Mouse (Mus musculus) stomach, embryonic 15.5 days (tissue): ENCODE measurements around the gene Mmel1. TPM values are rescaled to one million over a fixed set of nuclear protein-coding genes. Genes with fewer than 3 reads are reported as not detected.

Experiments used
- ATAC-seq: fragments of 200-750 bp; cut with Nextera tagmentation; 2 replicates; pipeline ENCODE4 v1.8.0; 2017; ENCODE audit warnings: low read depth, moderate number of reproducible peaks, moderate TSS enrichment; ENCODE audit not compliant: insufficient read depth, low FRiP score
- H3K27ac ChIP-seq: fragments of 300-500 bp; sonication (generic); 2 replicates; pipeline ENCODE4 v1.5.1; 2015; ENCODE audit warnings: mild to moderate bottlenecking, inconsistent platforms
- H3K27me3 ChIP-seq: fragments of 300-500 bp; sonication (generic); replicated peaks from 2 replicates; pipeline ENCODE4 v1.6.1; 2015; ENCODE audit warnings: inconsistent platforms
- H3K36me3 ChIP-seq: fragments of 300-500 bp; sonication (generic); 2 replicates; pipeline ENCODE4 v1.6.1; 2015; ENCODE audit warnings: inconsistent platforms
- H3K4me1 ChIP-seq: fragments of 300-500 bp; sonication (generic); 2 replicates; pipeline ENCODE4 v1.6.1; 2015; ENCODE audit warnings: inconsistent platforms
- H3K4me2 ChIP-seq: fragments of 300-500 bp; sonication (generic); 2 replicates; pipeline ENCODE4 v1.6.1; 2015; ENCODE audit warnings: mild to moderate bottlenecking, inconsistent platforms
- H3K4me3 ChIP-seq: fragments of 300-500 bp; sonication (generic); replicated peaks from 2 replicates; pipeline ENCODE4 v1.5.1; 2015; ENCODE audit warnings: inconsistent platforms
- H3K9ac ChIP-seq: fragments of 300-500 bp; sonication (generic); 2 replicates; pipeline ENCODE4 v1.6.1; 2015; ENCODE audit warnings: inconsistent platforms
- H3K9me3 ChIP-seq: fragments of 300-500 bp; sonication (generic); 2 replicates; pipeline ENCODE4 v1.6.1; 2016; ENCODE audit warnings: inconsistent platforms
- WGBS: fragments of 180-500 bp; shearing (Covaris S2); methylation state at CpG from one replicate; pipeline ENCODE4 v1.1.7; 2015; 5-methylcytosine and 5-hydroxymethylcytosine counted together
- polyA plus RNA-seq: library from polyadenylated mRNA; unstranded; fragments of >200 nt; fragmentation: Nextera tagmentation; extraction: Ambion mirVana; gene quantifications from 2 replicates; pipeline ENCODE4 v1.2.1, GENCODE M21; 2015

Mmel1 gene
- polyA plus RNA-seq, 1 experiment from 2014 or later = 0.21 TPM

DNA sequence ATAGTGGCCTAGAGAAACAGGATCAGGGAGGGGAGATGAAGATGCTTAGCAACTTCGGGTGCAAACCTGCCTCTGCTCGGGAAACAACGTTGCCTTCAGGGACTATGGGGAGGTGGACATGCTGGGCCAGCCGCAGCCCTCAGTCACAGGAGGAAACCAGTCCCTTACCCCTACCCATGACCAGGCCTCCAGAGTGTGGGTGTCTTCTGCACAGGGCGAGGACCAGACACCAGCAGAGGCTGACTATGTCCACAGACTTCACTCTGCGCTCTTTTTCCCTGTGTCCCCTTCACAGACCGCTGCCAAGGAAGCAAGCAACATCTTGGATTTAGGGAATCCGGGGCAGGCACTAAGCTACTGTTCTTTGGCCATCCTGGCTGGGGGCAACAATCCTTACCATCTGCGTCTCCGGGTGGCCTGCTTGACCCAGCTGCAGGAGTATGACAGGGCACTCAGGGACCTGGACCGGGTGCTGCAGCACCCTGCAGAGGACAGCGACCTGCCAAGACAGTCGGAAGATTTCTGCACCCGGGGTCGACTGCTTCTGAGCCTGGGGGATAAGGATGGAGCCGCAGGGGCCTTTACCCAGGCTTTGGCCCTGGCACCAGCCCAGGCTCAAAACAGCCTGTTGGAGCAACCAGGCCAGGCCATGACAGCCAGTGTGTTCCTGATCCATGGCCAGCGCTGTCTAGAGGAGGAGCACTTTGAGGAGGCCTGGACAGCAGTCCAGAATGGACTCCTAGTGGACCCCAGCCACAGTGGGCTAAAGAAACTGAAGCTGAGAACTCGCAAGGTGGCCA, 4.2 kb upstream of the Mmel1 start:
- H3K9ac ChIP-seq = no peak overlapping the region
- H3K4me1 ChIP-seq = peaks cover 10% of the 10 kb centered on the region
- H3K27me3 ChIP-seq = no peaks in the 10 kb centered on the region
- H3K4me2 ChIP-seq = peak overlapping the region; percentile 63
- peak overlapping the region; percentile 75; the same call in 1 of the 2 replicates for H3K27ac ChIP-seq
- WGBS = 79% methylated on average over 18 of the region's 18 CpGs
- peak overlapping the region; percentile 39; the same call in 1 of the 2 replicates for H3K4me3 ChIP-seq
- H3K9me3 ChIP-seq = no peaks in the 10 kb centered on the region
- ATAC-seq = no peak
- H3K36me3 ChIP-seq = no peaks in the 10 kb centered on the region

DNA sequence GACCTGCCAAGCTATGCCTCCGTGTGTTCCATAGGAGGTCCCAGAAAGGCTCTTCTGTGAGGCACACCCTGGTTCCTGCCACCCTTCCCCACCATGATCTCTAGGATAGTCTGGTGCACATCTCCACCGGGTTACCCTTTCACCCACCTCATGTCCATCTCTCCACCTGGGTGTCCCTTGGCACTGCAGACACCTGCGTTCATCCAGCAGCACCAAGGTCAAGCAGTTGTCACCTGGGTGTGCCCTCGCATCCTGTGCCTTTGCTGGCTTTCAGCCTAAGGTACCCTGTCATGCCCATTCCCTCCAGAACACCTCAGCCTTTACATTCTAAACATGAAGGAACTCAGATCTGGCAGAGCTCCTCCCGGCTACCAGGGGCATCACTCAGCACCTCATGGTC, 3.0 kb upstream of the Mmel1 start:
- 79% methylated on average over 5 of the region's 5 CpGs for WGBS
- no peak for ATAC-seq
- H3K4me2 ChIP-seq = no peak overlapping the region

DNA sequence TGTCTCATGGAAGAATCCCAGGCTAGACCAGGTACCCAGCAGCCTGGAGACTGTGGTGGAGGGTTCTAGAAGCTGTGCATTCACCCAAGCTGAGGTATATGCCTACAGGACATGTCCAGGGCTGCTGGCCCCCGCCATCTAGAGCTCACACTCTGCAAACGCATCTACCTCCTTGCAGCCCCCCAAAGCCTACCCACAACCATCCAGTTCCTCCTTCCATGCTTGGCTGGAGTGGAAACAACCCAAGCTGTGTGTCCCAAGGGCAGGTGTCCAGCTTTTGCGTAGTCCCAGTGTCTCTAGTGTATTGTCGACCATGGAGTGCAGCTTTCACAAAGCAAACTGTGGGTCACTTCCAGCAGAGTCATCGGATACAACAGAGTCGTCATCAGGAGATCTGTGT, 2.1 kb upstream of the Mmel1 start:
- H3K9me3 ChIP-seq = no peaks in the 10 kb centered on the region
- 76% methylated on average over 6 of the region's 6 CpGs for WGBS
- no peak overlapping the region for H3K9ac ChIP-seq
- no peak for ATAC-seq
- peaks cover 4% of the 10 kb centered on the region; the same call in 1 of the 2 replicates for H3K27me3 ChIP-seq
- H3K27ac ChIP-seq = no peak overlapping the region
- no peaks in the 10 kb centered on the region for H3K36me3 ChIP-seq
- H3K4me1 ChIP-seq = peaks cover 10% of the 10 kb centered on the region
- H3K4me3 ChIP-seq = no peak overlapping the region
- no peak overlapping the region for H3K4me2 ChIP-seq

More for the DNA sequence above, 3.0 kb upstream of the Mmel1 start:
- Histone ChIP-seq H3K27ac (no peak overlapping the region), H3K4me1 (peaks cover 10% of the 10 kb centered on the region), H3K36me3 (no peaks in the 10 kb centered on the region), H3K27me3 (no peaks in the 10 kb centered on the region), H3K4me3 (no peak overlapping the region), H3K9me3 (no peaks in the 10 kb centered on the region), H3K9ac (no peak overlapping the region)

DNA sequence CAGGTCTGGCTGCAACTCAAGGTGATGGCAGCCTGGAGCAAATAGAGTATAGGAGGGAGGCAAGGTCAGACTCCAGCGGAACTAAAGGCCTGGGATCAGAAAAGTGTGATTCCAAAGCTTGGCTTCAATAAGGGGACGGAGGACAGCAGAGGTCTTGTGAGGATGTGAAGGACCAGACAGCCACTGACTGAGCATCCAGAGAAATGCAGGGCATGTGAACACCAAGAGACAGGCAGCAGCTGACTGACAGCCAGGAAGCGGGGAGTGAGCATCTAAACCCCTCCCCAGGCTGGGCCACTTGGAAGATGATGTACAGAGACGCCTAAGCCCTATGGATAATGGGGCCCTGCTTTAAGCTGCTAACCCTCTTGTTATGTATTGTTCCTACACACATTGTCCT, 1.3 kb downstream of the Mmel1 start:
- H3K4me2 ChIP-seq = no peak overlapping the region

DNA sequence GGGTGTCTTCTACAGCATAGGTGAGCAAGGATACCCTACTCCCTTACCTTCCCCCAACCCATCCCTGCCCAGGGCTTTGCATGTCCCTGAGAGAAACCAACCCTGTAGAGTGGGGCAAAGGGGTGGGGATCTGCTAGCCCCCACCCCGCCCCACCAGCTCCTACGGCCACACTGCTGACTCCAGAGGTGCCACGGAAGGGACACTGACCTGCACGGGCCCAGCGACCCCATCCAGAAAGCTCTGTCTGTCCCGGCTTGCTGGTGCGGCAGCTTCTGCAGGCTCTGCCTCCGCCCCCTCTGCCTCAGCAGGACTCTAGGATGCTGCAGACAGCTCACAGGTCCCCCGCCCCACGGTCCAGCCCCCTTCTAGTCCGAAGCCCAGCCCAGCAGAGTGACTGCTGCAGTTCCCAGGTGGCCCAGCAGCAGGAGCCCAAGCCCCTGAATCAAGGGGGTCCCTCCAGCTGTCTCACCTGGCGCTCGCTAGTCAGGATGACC, 2.4 kb downstream of the Mmel1 start:
- Histone ChIP-seq H3K36me3 (no peaks in the 10 kb centered on the region), H3K9me3 (no peaks in the 10 kb centered on the region), H3K27me3 (peaks cover 4% of the 10 kb centered on the region), H3K4me3 (no peak overlapping the region), H3K4me2 (no peak overlapping the region), H3K27ac (no peak overlapping the region), H3K9ac (no peak overlapping the region), H3K4me1 (no peaks in the 10 kb centered on the region)
- peak; percentile 43; the same call in 1 of the 2 replicates for ATAC-seq
- WGBS = 9% methylated on average over 13 of the region's 13 CpGs

More for the DNA sequence above, 1.3 kb downstream of the Mmel1 start:
- WGBS = 80% methylated on average over 4 of the region's 4 CpGs
- Histone ChIP-seq H3K36me3 (no peaks in the 10 kb centered on the region), H3K4me3 (no peak overlapping the region), H3K27me3 (peaks cover 4% of the 10 kb centered on the region), H3K4me1 (no peaks in the 10 kb centered on the region), H3K9ac (no peak overlapping the region), H3K27ac (no peak overlapping the region), H3K9me3 (no peaks in the 10 kb centered on the region)
- no peak for ATAC-seq

DNA sequence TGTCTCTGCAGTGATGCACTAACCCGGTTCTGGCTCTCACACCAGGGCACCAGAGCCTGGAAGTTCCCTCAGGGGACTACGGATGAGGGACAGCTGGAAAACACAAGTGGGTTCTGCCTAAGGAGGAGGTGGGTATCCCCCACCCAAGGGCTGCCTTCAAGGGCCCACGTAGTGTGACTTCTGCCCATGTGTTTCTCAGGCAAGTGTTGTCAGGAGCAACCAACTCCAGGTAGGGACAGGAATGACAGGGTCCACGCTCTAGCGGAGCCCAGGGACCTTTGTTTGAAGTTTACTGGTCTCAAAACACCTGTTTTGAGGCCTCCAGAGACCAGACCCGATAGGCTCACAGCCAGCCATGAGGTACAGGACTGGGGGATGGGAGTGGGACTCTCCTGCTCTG, 3.8 kb downstream of the Mmel1 start:
- no peak overlapping the region for H3K27ac ChIP-seq
- 0 out of 2 replicates have a peak, but pooled peaks cover under 1% of the 10 kb centered on the region for H3K4me1 ChIP-seq
- peaks cover 4% of the 10 kb centered on the region for H3K27me3 ChIP-seq
- no peaks in the 10 kb centered on the region for H3K36me3 ChIP-seq
- H3K9me3 ChIP-seq = no peaks in the 10 kb centered on the region
- H3K4me2 ChIP-seq = no peak overlapping the region
- ATAC-seq = no peak
- no peak overlapping the region for H3K4me3 ChIP-seq
- WGBS = 68% methylated on average over 6 of the region's 6 CpGs
- no peak overlapping the region for H3K9ac ChIP-seq

DNA sequence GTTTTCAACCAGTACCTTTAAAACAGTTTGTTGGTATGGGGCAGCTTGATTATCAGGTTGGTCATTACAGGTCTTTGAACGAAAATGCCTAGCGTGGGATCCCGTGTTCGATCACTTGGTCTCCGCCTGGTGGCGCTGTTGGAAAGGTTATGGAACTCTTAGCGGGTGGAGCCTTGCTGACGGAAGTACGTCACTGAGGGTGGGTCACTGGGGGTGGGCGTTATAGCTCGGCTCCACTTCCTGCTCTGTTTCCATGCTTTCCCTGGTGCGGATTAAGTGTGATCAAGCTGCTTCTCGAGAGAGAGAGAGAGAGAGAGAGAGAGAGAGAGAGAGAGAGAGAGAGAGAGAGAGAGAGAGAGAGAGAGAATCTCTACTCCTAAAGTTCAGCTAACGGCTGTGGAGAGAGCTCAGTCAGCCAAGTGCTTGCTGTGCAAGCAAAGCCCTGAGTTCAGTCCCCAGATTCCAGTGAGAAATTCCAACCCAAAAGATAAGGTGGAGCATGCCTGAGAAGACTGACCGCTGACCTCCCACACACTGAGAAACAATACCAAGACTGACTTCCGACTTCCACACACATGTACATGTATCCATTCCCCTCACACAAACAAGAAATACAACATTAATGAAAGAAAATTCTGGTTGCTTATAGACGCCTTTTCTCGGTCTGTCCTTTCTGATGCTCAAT, 8.6 kb downstream of the Mmel1 start:
- peak overlapping the region; percentile 36 for H3K4me3 ChIP-seq
- peak overlapping the region; percentile 57 for H3K4me2 ChIP-seq
- H3K36me3 ChIP-seq = no peaks in the 10 kb centered on the region
- 8% methylated on average over 18 of the region's 18 CpGs for WGBS
- no peak overlapping the region for H3K9ac ChIP-seq
- peak; percentile 94 for ATAC-seq
- H3K4me1 ChIP-seq = 0 out of 2 replicates have a peak, but pooled peaks cover 6% of the 10 kb centered on the region
- H3K27me3 ChIP-seq = no peaks in the 10 kb centered on the region; the same call in 1 of the 2 replicates
- peak overlapping the region; percentile 84 for H3K27ac ChIP-seq
- no peaks in the 10 kb centered on the region for H3K9me3 ChIP-seq

DNA sequence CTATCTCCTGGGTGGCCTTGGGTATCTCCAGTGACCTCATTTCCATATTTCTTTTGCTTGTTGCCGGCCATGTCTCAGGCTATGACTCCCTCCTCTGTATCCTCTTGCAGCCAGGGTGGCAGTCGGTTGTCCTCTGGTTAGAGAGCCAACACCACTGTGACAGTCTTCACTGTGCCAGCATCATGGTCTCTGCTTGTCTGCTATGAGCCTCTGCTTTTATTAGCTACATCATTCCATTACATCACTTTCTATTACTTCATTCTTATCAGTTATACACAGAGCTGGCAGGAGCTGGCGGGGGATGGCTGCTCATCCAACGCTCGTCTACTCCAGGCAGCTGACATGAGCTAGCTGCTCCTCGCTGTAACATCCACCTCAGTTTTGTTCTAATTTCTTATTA, 11.3 kb downstream of the Mmel1 start:
- Histone ChIP-seq H3K4me1 (0 out of 2 replicates have a peak, but pooled peaks cover 6% of the 10 kb centered on the region), H3K27ac (no peak overlapping the region), H3K36me3 (no peaks in the 10 kb centered on the region), H3K27me3 (no peaks in the 10 kb centered on the region), H3K9ac (no peak overlapping the region), H3K4me3 (no peak overlapping the region), H3K9me3 (no peaks in the 10 kb centered on the region), H3K4me2 (no peak overlapping the region)
- 63% methylated on average over 6 of the region's 6 CpGs for WGBS
- ATAC-seq = peak; percentile 54; the same call in 1 of the 2 replicates

DNA sequence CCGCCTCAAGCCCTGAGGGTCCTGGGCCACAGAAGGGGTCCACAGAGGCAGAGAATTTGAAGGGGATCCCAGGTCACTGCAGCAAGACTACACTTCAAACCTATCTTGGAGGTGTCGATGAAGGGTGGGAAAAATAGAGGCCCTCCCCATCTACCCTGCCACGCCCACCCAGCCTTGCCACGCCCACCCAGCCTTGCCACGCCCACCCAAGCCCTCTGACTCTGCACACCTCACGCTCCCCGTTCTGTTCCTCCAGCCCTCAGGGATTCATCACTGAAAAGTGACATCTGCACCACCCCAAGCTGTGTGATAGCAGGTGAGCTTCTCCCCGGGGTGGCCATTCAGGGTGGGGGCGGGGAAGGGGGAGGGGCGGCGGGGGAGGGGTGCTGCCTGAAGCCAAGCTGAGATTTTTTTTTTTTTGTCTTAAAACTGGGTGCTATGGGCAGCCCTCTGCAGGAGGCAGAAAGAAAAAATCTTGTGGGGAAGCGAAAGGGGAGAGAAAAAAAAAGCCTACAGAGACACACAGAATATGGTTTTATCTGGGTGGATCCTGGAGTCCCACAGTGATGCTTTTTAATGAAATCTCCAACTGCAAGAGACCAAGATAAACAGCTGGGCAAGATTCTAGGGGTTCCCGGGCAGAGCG, 12.8 kb downstream of the Mmel1 start:
- no peak overlapping the region for H3K27ac ChIP-seq
- 16% methylated on average over 14 of the region's 14 CpGs for WGBS
- no peak overlapping the region for H3K4me2 ChIP-seq
- H3K36me3 ChIP-seq = no peaks in the 10 kb centered on the region
- H3K4me3 ChIP-seq = no peak overlapping the region
- 0 out of 2 replicates have a peak, but pooled peaks cover 6% of the 10 kb centered on the region for H3K4me1 ChIP-seq
- ATAC-seq = peak; percentile 15; the same call in 1 of the 2 replicates
- H3K9ac ChIP-seq = no peak overlapping the region
- H3K9me3 ChIP-seq = no peaks in the 10 kb centered on the region
- no peaks in the 10 kb centered on the region for H3K27me3 ChIP-seq

DNA sequence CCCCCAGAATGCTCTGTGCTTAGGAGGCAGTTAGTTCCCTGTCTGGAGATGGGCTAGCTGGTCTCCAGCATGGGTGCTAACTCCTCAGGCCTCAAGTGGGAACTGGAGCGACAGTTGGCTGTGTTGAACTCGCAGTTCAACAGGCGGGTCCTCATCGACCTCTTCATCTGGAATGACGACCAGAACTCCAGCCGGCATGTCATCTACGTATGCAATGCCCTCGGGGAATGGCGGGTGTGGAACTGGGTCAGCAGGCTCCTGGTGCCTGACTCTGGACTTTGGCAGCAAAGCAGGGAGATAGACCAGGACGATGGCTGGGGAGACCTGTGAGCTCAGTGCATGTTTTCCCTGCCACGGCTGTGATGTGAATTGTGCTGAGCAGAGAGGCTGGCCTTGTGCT, 16.0 kb downstream of the Mmel1 start:
- H3K4me1 ChIP-seq = 0 out of 2 replicates have a peak, but pooled peaks cover 3% of the 10 kb centered on the region
- no peak overlapping the region for H3K4me3 ChIP-seq
- 76% methylated on average over 11 of the region's 11 CpGs for WGBS
- no peak overlapping the region for H3K9ac ChIP-seq
- no peak for ATAC-seq
- no peak overlapping the region for H3K27ac ChIP-seq
- H3K4me2 ChIP-seq = no peak overlapping the region
- no peaks in the 10 kb centered on the region for H3K9me3 ChIP-seq
- no peaks in the 10 kb centered on the region for H3K36me3 ChIP-seq
- H3K27me3 ChIP-seq = no peaks in the 10 kb centered on the region

DNA sequence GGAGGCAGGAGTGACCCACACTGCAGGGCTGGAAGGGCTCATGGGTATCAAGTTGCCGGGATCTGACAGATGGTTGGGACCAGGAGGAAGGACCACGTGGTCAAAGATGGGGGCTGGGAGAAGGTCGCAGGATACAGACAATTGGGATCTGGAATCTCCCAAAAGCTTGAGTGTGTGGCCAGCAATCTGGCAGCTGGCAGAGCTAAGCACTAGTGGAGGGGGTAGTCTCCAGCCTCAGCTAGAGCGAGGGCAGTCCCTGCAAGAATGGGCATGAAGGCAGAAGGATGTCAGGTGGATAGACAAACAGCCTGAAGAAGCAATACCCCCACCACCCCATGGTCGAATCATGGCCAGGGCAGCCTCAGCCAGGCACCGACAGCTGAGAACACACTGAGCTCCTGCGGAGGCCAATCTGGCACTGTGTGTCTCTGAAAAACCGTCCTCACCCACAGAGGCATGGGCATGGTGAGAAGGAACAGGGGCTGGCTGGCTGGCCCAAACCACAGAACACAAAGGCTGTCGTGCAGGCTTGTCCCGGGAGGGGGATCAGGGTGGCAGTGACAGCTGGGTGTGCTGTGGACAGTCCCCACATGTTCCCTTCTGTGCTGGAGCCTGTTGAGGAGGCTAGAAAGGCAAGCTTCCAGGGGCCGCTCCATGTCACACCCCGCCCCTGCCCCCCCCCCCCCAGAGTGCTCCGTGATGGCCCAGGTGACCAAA, 17.6 kb downstream of the Mmel1 start:
- WGBS = 65% methylated on average over 13 of the region's 13 CpGs
- no peak for ATAC-seq

More for the DNA sequence above, 17.6 kb downstream of the Mmel1 start:
- Histone ChIP-seq H3K4me1 (0 out of 2 replicates have a peak, but pooled peaks cover 3% of the 10 kb centered on the region), H3K27me3 (no peaks in the 10 kb centered on the region), H3K4me2 (no peak overlapping the region), H3K36me3 (no peaks in the 10 kb centered on the region), H3K9me3 (no peaks in the 10 kb centered on the region), H3K9ac (no peak overlapping the region), H3K27ac (no peak overlapping the region), H3K4me3 (no peak overlapping the region)
